Mouse (Mus musculus) spleen, adult 18-20 months (tissue): ENCODE results near the gene Itpr3.

ENCODE experiments used
- DNase-seq, 2 experiments: peaks; one replicate each; pipeline ENCODE4 v3.0.0; 2022; ENCODE audit warnings: mixed read lengths in 2 of 2

The Itpr3 gene

GRCm38 (mm10) chr17:27056812-27057516 is at the start of gene Itpr3:
Itpr3 (plus strand) TSS chr17:27057304.
- DNase-seq, result peak; percentile 88 to 90

- no peak for DNase-seq
Measured at GRCm38 (mm10) chr17:27008277-27008676, 48.8 kb upstream of the Itpr3 start.

GRCm38 (mm10) chr17:27011167-27011566 is 45.9 kb upstream of the Itpr3 start:
- no peak for DNase-seq

GRCm38 (mm10) chr17:27011998-27012672 is 45.0 kb upstream of the Itpr3 start:
- peak; percentile 59 to 64 for DNase-seq

- DNase-seq, result no peak
Measured at GRCm38 (mm10) chr17:27012909-27013308, 44.2 kb upstream of the Itpr3 start.

- peak; percentile 77 to 94 for DNase-seq
Measured at GRCm38 (mm10) chr17:27017564-27018499, 39.3 kb upstream of the Itpr3 start.

- no peak for DNase-seq
Measured at GRCm38 (mm10) chr17:27018555-27019196, 38.4 kb upstream of the Itpr3 start.

GRCm38 (mm10) chr17:27021076-27021475 is 36.0 kb upstream of the Itpr3 start:
- DNase-seq, result no peak

GRCm38 (mm10) chr17:27021736-27022135 is 35.4 kb upstream of the Itpr3 start:
- no peak for DNase-seq

- no peak for DNase-seq
Measured at GRCm38 (mm10) chr17:27023342-27023741, 33.8 kb upstream of the Itpr3 start.

- DNase-seq, result no peak
Measured at GRCm38 (mm10) chr17:27025326-27025902, 31.7 kb upstream of the Itpr3 start.

- DNase-seq, result no peak
Measured at GRCm38 (mm10) chr17:27025951-27026350, 31.2 kb upstream of the Itpr3 start.

GRCm38 (mm10) chr17:27027460-27028283 is 29.4 kb upstream of the Itpr3 start:
- DNase-seq, result peak in 1 of 2 experiments; percentile 53

GRCm38 (mm10) chr17:27028284-27028795 is 28.8 kb upstream of the Itpr3 start:
- DNase-seq, result peak; percentile 83 to 85

GRCm38 (mm10) chr17:27028909-27029308 is 28.2 kb upstream of the Itpr3 start, which contains the start of gene Bak1:
Bak1 (minus strand) TSS chr17:27029009.
- DNase-seq, result no peak

- DNase-seq, result no peak
Measured at GRCm38 (mm10) chr17:27029431-27029830, 27.7 kb upstream of the Itpr3 start.

- no peak for DNase-seq
Measured at GRCm38 (mm10) chr17:27030896-27031295, 26.2 kb upstream of the Itpr3 start.

- no peak for DNase-seq
Measured at GRCm38 (mm10) chr17:27032328-27032727, 24.8 kb upstream of the Itpr3 start.

- peak; percentile 57 to 83 for DNase-seq
Measured at GRCm38 (mm10) chr17:27032869-27033268, 24.2 kb upstream of the Itpr3 start.

GRCm38 (mm10) chr17:27036465-27036864 is 20.6 kb upstream of the Itpr3 start:
- no peak for DNase-seq
